Mouse (Mus musculus) heart, postnatal 4 days (tissue): ENCODE results near the gene Coro6. TPM values are rescaled to one million over a fixed set of nuclear protein-coding genes. Genes with fewer than 3 reads are reported as not detected.

Experiments
- DNase-seq: peaks from one replicate; pipeline ENCODE4 v3.0.0; 2021
- total RNA-seq, 2 experiments: library from RNA; stranded (reverse); gene quantifications; 2 replicates each; pipeline ENCODE4 v1.2.3; 2021

Coro6 gene
- total RNA-seq, 2 experiments from 2014 or later: 190 to 194 TPM

- DNase-seq: no peak
These were observed 2.9 kb downstream of the Coro6 start for GRCm38 (mm10) chr11:77465111-77465510.

- DNase-seq: no peak
These were observed 4.3 kb downstream of the Coro6 start for GRCm38 (mm10) chr11:77466544-77466943.

GRCm38 (mm10) chr11:77467157-77467556 lies 4.9 kb downstream of the Coro6 start:
- DNase-seq: peak; percentile 82

GRCm38 (mm10) chr11:77467784-77468183 lies 5.6 kb downstream of the Coro6 start:
- peak; percentile 85 for DNase-seq

- no peak for DNase-seq
These were observed 6.2 kb downstream of the Coro6 start for GRCm38 (mm10) chr11:77468397-77468796.

- no peak for DNase-seq
These were observed 9.2 kb downstream of the Coro6 start for GRCm38 (mm10) chr11:77471407-77471806.

GRCm38 (mm10) chr11:77472775-77473174 lies 10.6 kb downstream of the Coro6 start:
- DNase-seq: no peak

- DNase-seq: no peak
These were observed 14.0 kb downstream of the Coro6 start for GRCm38 (mm10) chr11:77476216-77476615.

- no peak for DNase-seq
These were observed 14.7 kb downstream of the Coro6 start for GRCm38 (mm10) chr11:77476895-77477294.

- DNase-seq: no peak
These were observed 20.8 kb downstream of the Coro6 start for GRCm38 (mm10) chr11:77483043-77483442.

- DNase-seq: no peak
These were observed 21.5 kb downstream of the Coro6 start for GRCm38 (mm10) chr11:77483510-77484255.

GRCm38 (mm10) chr11:77485229-77485628 lies 23.0 kb downstream of the Coro6 start:
- DNase-seq: no peak

- no peak for DNase-seq
These were observed 24.6 kb downstream of the Coro6 start for GRCm38 (mm10) chr11:77486798-77487197.

GRCm38 (mm10) chr11:77488771-77489581 lies 26.8 kb downstream of the Coro6 start:
- no peak for DNase-seq

- peak; percentile 75 for DNase-seq
These were observed 27.5 kb downstream of the Coro6 start, which contains the start of gene Ankrd13b for GRCm38 (mm10) chr11:77489591-77490235. Gene Ankrd13b (minus strand): TSS chr11:77489678.

- DNase-seq: no peak
These were observed 28.2 kb downstream of the Coro6 start for GRCm38 (mm10) chr11:77490451-77490850.

- DNase-seq: peak; percentile 96
These were observed 28.9 kb downstream of the Coro6 start for GRCm38 (mm10) chr11:77491123-77491501.

- peak; percentile 84 for DNase-seq
These were observed 29.5 kb downstream of the Coro6 start for GRCm38 (mm10) chr11:77491502-77492291.

- no peak for DNase-seq
These were observed 30.2 kb downstream of the Coro6 start for GRCm38 (mm10) chr11:77492311-77492871.

GRCm38 (mm10) chr11:77492911-77493332 lies 30.7 kb downstream of the Coro6 start:
- peak; percentile 95 for DNase-seq

- DNase-seq: peak; percentile 67
These were observed 31.5 kb downstream of the Coro6 start, which contains the start of gene Git1 for GRCm38 (mm10) chr11:77493512-77494343. Gene Git1 (plus strand): TSS chr11:77493562.
